Comparison of ENCODE assay signal across 27 mouse cellular contexts in genomic region chr9:49295101-49295500, GRCm38 (mm10). TPM values are rescaled to one million over a fixed set of nuclear protein-coding genes. Genes with fewer than 3 reads are reported as not detected.
DNase-seq lines count a peak whose midpoint lies in the region; ATAC-seq and TF ChIP-seq lines count a peak whose summit lies in the region.
"Had no signal": no experiment of that assay in that cellular context is flagged by ENCODE, and none has a peak within 500 bp of the region (broad histone marks: within the 10 kb centered on the region; RNA-seq: fewer than 3 reads in every experiment).

No protein-coding gene starts in this region.

- H3K27ac ChIP-seq in hindbrain, embryonic 14.5 days: no peak overlapping the region
- no peak overlapping the region for H3K27ac ChIP-seq in hindbrain, embryonic 11.5 days (ENCODE audit: low read depth, low read length)
- H3K27ac ChIP-seq in midbrain, embryonic 14.5 days (replicated peaks; ENCODE audit: low read depth, low read length): no peak overlapping the region
- no peak overlapping the region for H3K27ac ChIP-seq in midbrain, embryonic 15.5 days
- H3K27ac ChIP-seq: embryonic facial prominence, embryonic 12.5 days; embryonic facial prominence, embryonic 15.5 days; gastrocnemius, adult 2 months; hindbrain, embryonic 15.5 days had no signal

- TF ChIP-seq CTCF in brain, embryonic 14.5 days (IDR thresholded peaks at IDR 0.05; ENCODE audit: borderline replicate concordance, extremely low read depth, insufficient read depth, insufficient read length): no peak

- no peaks in the 10 kb centered on the region for H3K36me3 ChIP-seq in hindbrain, embryonic 14.5 days (replicated peaks; ENCODE audit: control insufficient read depth, insufficient read depth)
- no peaks in the 10 kb centered on the region for H3K36me3 ChIP-seq in hindbrain, embryonic 11.5 days (ENCODE audit: control insufficient read depth, insufficient read depth, low read length)
- no peaks in the 10 kb centered on the region for H3K36me3 ChIP-seq in midbrain, embryonic 14.5 days (ENCODE audit: control insufficient read depth, insufficient read depth, low read length)
- H3K36me3 ChIP-seq in midbrain, embryonic 15.5 days (replicated peaks): no peaks in the 10 kb centered on the region
- H3K36me3 ChIP-seq: embryonic facial prominence, embryonic 12.5 days; embryonic facial prominence, embryonic 15.5 days; hindbrain, embryonic 15.5 days had no signal

- no peaks in the 10 kb centered on the region for H3K27me3 ChIP-seq in hindbrain, embryonic 14.5 days (ENCODE audit: control insufficient read depth, insufficient read depth, low read length)
- no peaks in the 10 kb centered on the region for H3K27me3 ChIP-seq in hindbrain, embryonic 11.5 days (ENCODE audit: control insufficient read depth, insufficient read depth, low read length)
- H3K27me3 ChIP-seq in midbrain, embryonic 14.5 days (ENCODE audit: control insufficient read depth, insufficient read depth, low read length): no peaks in the 10 kb centered on the region
- H3K27me3 ChIP-seq in midbrain, embryonic 15.5 days (replicated peaks): no peaks in the 10 kb centered on the region
- H3K27me3 ChIP-seq: embryonic facial prominence, embryonic 12.5 days; embryonic facial prominence, embryonic 15.5 days; hindbrain, embryonic 15.5 days had no signal

- H3K9me3 ChIP-seq in hindbrain, embryonic 14.5 days (ENCODE audit: control insufficient read depth, low read length): no peaks in the 10 kb centered on the region
- no peaks in the 10 kb centered on the region for H3K9me3 ChIP-seq in hindbrain, embryonic 11.5 days (ENCODE audit: control insufficient read depth, low read length)
- no peaks in the 10 kb centered on the region for H3K9me3 ChIP-seq in midbrain, embryonic 14.5 days (ENCODE audit: control insufficient read depth, low read length)
- no peaks in the 10 kb centered on the region for H3K9me3 ChIP-seq in midbrain, embryonic 15.5 days
- H3K9me3 ChIP-seq: embryonic facial prominence, embryonic 12.5 days; embryonic facial prominence, embryonic 15.5 days; hindbrain, embryonic 15.5 days had no signal

- H3K9ac ChIP-seq in hindbrain, embryonic 14.5 days: no peak overlapping the region
- no peak overlapping the region for H3K9ac ChIP-seq in hindbrain, embryonic 11.5 days (ENCODE audit: low read depth, low read length)
- no peak overlapping the region for H3K9ac ChIP-seq in midbrain, embryonic 14.5 days (replicated peaks; ENCODE audit: low read length)
- no peak overlapping the region for H3K9ac ChIP-seq in midbrain, embryonic 15.5 days
- H3K9ac ChIP-seq: embryonic facial prominence, embryonic 12.5 days; embryonic facial prominence, embryonic 15.5 days; forebrain, postnatal 0 days; hindbrain, embryonic 15.5 days had no signal

- whole genome bisulfite sequencing in hindbrain, embryonic 14.5 days: 64% methylated on average over 1 of the region's 1 CpGs
- WGBS in hindbrain, embryonic 11.5 days: 90% methylated on average over 1 of the region's 1 CpGs
- 76% methylated on average over 1 of the region's 1 CpGs for WGBS in midbrain, embryonic 14.5 days
- 80% methylated on average over 1 of the region's 1 CpGs for WGBS in midbrain, embryonic 15.5 days

- DNase-seq in hindbrain, embryonic 14.5 days (ENCODE audit: low spot score): peak; percentile 44
- DNase-seq in hindbrain, embryonic 11.5 days (ENCODE audit: low spot score): no peak
- DNase-seq in midbrain, embryonic 14.5 days: peak; percentile 24
- DNase-seq in Muller cell, postnatal 12 days (ENCODE audit: inconsistent ontology term): peak; percentile 30
- peak; percentile 35 for DNase-seq in brain, embryonic 14.5 days (ENCODE audit: low read depth)
- DNase-seq: adrenal gland, adult 8-10 months; adrenal gland, postnatal 25 days; cerebellum, adult 18-20 months; cerebellum, adult 9-11 months; forebrain, postnatal 0 days; gastrocnemius, adult 2 months; gastrocnemius, postnatal 14 days; heart, adult 11 months had no signal

- no peaks in the 10 kb centered on the region for H3K4me1 ChIP-seq in hindbrain, embryonic 14.5 days (replicated peaks; ENCODE audit: control insufficient read depth, insufficient read depth, low read length)
- H3K4me1 ChIP-seq in hindbrain, embryonic 11.5 days (replicated peaks; ENCODE audit: control insufficient read depth, insufficient read depth, low read length): no peaks in the 10 kb centered on the region
- no peaks in the 10 kb centered on the region for H3K4me1 ChIP-seq in midbrain, embryonic 14.5 days (ENCODE audit: control insufficient read depth, insufficient read depth, low read length)
- H3K4me1 ChIP-seq in midbrain, embryonic 15.5 days: no peaks in the 10 kb centered on the region
- H3K4me1 ChIP-seq: embryonic facial prominence, embryonic 12.5 days; embryonic facial prominence, embryonic 15.5 days; hindbrain, embryonic 15.5 days had no signal

- ATAC-seq in hindbrain, embryonic 14.5 days (ENCODE audit: low FRiP score): no peak
- no peak for ATAC-seq in hindbrain, embryonic 11.5 days (ENCODE audit: low FRiP score)
- ATAC-seq in midbrain, embryonic 14.5 days (ENCODE audit: low FRiP score, low TSS enrichment): no peak
- ATAC-seq in midbrain, embryonic 15.5 days (replicated peaks): no peak
- ATAC-seq: activated CD4-positive, CD25-positive, alpha-beta regulatory T cell, adult 4 months; CD4-positive, CD25-positive, alpha-beta regulatory T cell, adult 4 months; forebrain, embryonic 14.5 days; forebrain, postnatal 0 days; intestine, embryonic 16.5 days had no signal

- no peak overlapping the region for H3K4me3 ChIP-seq in hindbrain, embryonic 14.5 days (replicated peaks; ENCODE audit: low read length)
- no peak overlapping the region for H3K4me3 ChIP-seq in hindbrain, embryonic 11.5 days (ENCODE audit: low read depth, low read length)
- H3K4me3 ChIP-seq in midbrain, embryonic 14.5 days (replicated peaks; ENCODE audit: low read depth, low read length): no peak overlapping the region
- no peak overlapping the region for H3K4me3 ChIP-seq in midbrain, embryonic 15.5 days
- H3K4me3 ChIP-seq: embryonic facial prominence, embryonic 12.5 days; embryonic facial prominence, embryonic 15.5 days; gastrocnemius, adult 2 months; hindbrain, embryonic 15.5 days had no signal

- TF ChIP-seq POLR2A in brain, embryonic 14.5 days (IDR thresholded peaks at IDR 0.05; ENCODE audit: borderline replicate concordance, extremely low read depth, insufficient read depth, insufficient read length, poor library complexity, severe bottlenecking): no peak

- H3K4me2 ChIP-seq in hindbrain, embryonic 14.5 days (replicated peaks): no peak overlapping the region
- H3K4me2 ChIP-seq in hindbrain, embryonic 11.5 days (replicated peaks; ENCODE audit: low read depth, low read length): no peak overlapping the region
- H3K4me2 ChIP-seq in midbrain, embryonic 14.5 days (ENCODE audit: low read length): no peak overlapping the region
- H3K4me2 ChIP-seq in midbrain, embryonic 15.5 days: no peak overlapping the region
- H3K4me2 ChIP-seq: embryonic facial prominence, embryonic 12.5 days; embryonic facial prominence, embryonic 15.5 days; heart, embryonic 11.5 days; hindbrain, embryonic 15.5 days had no signal

RNA-seq across cellular contexts. Expression of gene Gm4894, which starts 44.8 kb away (rescaled TPM):
- not detected in 2 replicates for polyA plus RNA-seq in hindbrain, embryonic 14.5 days (2014; fragmentation: Nextera tagmentation; extraction: Ambion mirVana)
- not detected in 2 replicates for polyA plus RNA-seq in hindbrain, embryonic 11.5 days (2014; fragmentation: Nextera tagmentation; extraction: Ambion mirVana)
- not detected in 2 replicates for polyA plus RNA-seq in midbrain, embryonic 14.5 days (2014; fragmentation: Nextera tagmentation; extraction: Ambion mirVana)
- polyA plus RNA-seq in midbrain, embryonic 15.5 days (2015; fragmentation: Nextera tagmentation; extraction: Ambion mirVana): not detected in 2 replicates
- polyA plus RNA-seq in brain, embryonic 14.5 days (2012; rRNA removed): not detected in 2 replicates
- polyA plus RNA-seq: activated CD4-positive, CD25-positive, alpha-beta regulatory T cell, adult 4 months; C2C12; CD4-positive, CD25-positive, alpha-beta regulatory T cell, adult 4 months; embryonic facial prominence, embryonic 12.5 days; embryonic facial prominence, embryonic 15.5 days; forebrain, embryonic 11.5 days; forebrain, embryonic 14.5 days; forebrain, postnatal 0 days; frontal cortex, adult 2 months; heart, embryonic 11.5 days; heart, embryonic 14.5 days; heart, postnatal 0 days; hindbrain, embryonic 15.5 days; intestine, embryonic 16.5 days had no signal

RNA-seq across cellular contexts. Expression of gene Drd2, which starts 45.3 kb away (rescaled TPM):
- polyA plus RNA-seq in hindbrain, embryonic 14.5 days (2014; fragmentation: Nextera tagmentation; extraction: Ambion mirVana): 5.1 and 6.3 TPM in 2 replicates
- polyA plus RNA-seq in hindbrain, embryonic 11.5 days (2014; fragmentation: Nextera tagmentation; extraction: Ambion mirVana): 0.77 and 1.5 TPM in 2 replicates
- 2.7 and 5.8 TPM in 2 replicates for polyA plus RNA-seq in midbrain, embryonic 14.5 days (2014; fragmentation: Nextera tagmentation; extraction: Ambion mirVana)
- polyA plus RNA-seq in midbrain, embryonic 15.5 days (2015; fragmentation: Nextera tagmentation; extraction: Ambion mirVana): 6.7 and 7.0 TPM in 2 replicates
- 5.7 and 8.2 TPM in 2 replicates for polyA plus RNA-seq in brain, embryonic 14.5 days (2012; rRNA removed)
- polyA plus RNA-seq: activated CD4-positive, CD25-positive, alpha-beta regulatory T cell, adult 4 months; CD4-positive, CD25-positive, alpha-beta regulatory T cell, adult 4 months; embryonic facial prominence, embryonic 12.5 days; heart, embryonic 11.5 days; heart, embryonic 14.5 days; intestine, embryonic 16.5 days had no signal
